Mouse (Mus musculus) limb, embryonic 14.5 days (tissue): Measurements from ENCODE around the gene Gm20388. TPM values are rescaled to one million over a fixed set of nuclear protein-coding genes. Genes with fewer than 3 reads are reported as not detected.
A peak's percentile ranks its signal among the peaks of the same experiment; 100 is the strongest.

Experiments used
- ATAC-seq: fragments of 200-750 bp; cut with Nextera tagmentation; 2 replicates; pipeline ENCODE4 v1.8.0; 2017; ENCODE audit warnings: low read depth, moderate number of reproducible peaks, moderate TSS enrichment; ENCODE audit not compliant: low FRiP score
- DNase-seq: peaks from one replicate; pipeline ENCODE4 v3.0.0-alpha.2; 2015; ENCODE audit warnings: low spot score
- H3K27ac ChIP-seq: fragments of 300-500 bp; sonication (generic); replicated peaks from 2 replicates; pipeline ENCODE4 v1.5.1; 2014; ENCODE audit warnings: low read depth, mild to moderate bottlenecking, low read length, moderate library complexity, mixed read lengths
- H3K27me3 ChIP-seq: fragments of 300-500 bp; sonication (generic); 2 replicates; pipeline ENCODE4 v1.6.1; 2014; ENCODE audit warnings: low read length, mixed read lengths; ENCODE audit not compliant: control insufficient read depth, insufficient read depth
- H3K36me3 ChIP-seq: fragments of 300-500 bp; sonication (generic); 2 replicates; pipeline ENCODE4 v1.6.1; 2014; ENCODE audit warnings: mild to moderate bottlenecking, low read length, moderate library complexity, mixed read lengths; ENCODE audit not compliant: control insufficient read depth, insufficient read depth
- H3K4me1 ChIP-seq: fragments of 300-500 bp; sonication (generic); 2 replicates; pipeline ENCODE4 v1.6.1; 2014; ENCODE audit warnings: antibody characterized with exemption, low read length, mixed read lengths; ENCODE audit not compliant: control insufficient read depth, insufficient read depth
- H3K4me2 ChIP-seq: fragments of 300-500 bp; sonication (generic); replicated peaks from 2 replicates; pipeline ENCODE4 v1.6.1; 2014; ENCODE audit warnings: low read depth, mild to moderate bottlenecking, low read length, moderate library complexity; ENCODE audit not compliant: severe bottlenecking
- H3K4me3 ChIP-seq: fragments of 300-500 bp; sonication (generic); replicated peaks from 2 replicates; pipeline ENCODE4 v1.5.1; 2014; ENCODE audit warnings: low read length
- H3K9ac ChIP-seq: fragments of 300-500 bp; sonication (generic); 2 replicates; pipeline ENCODE4 v1.6.1; 2014; ENCODE audit warnings: mild to moderate bottlenecking, low read depth, low read length, moderate library complexity; ENCODE audit not compliant: severe bottlenecking
- H3K9me3 ChIP-seq: fragments of 300-500 bp; sonication (generic); 2 replicates; pipeline ENCODE4 v1.6.1; 2016; ENCODE audit warnings: low read length; ENCODE audit not compliant: control insufficient read depth
- POLR2A ChIP-seq: fragments of 200-500 bp; IDR thresholded peaks from 2 replicates; pipeline ENCODE4 v1.8.0; 2012; ENCODE audit warnings: inconsistent platforms, mild to moderate bottlenecking, moderate library complexity, borderline replicate concordance; ENCODE audit not compliant: insufficient read depth, insufficient read length; ENCODE audit errors: extremely low read depth
- WGBS: fragments of 180-500 bp; shearing (Covaris S2); extraction: QIAGEN DNeasy Blood & Tissue Kit; methylation state at CpG from one replicate; pipeline ENCODE4 v1.1.7; 2014; 5-methylcytosine and 5-hydroxymethylcytosine counted together
- polyA plus RNA-seq, 2 experiments: library from polyadenylated mRNA; depleted of rRNA in 1 of 2; stranded (reverse) in 1 of 2; unstranded in 1 of 2; fragments of >200 nt; fragmentation: Nextera tagmentation in 1 of 2; extraction: Ambion mirVana in 1 of 2; gene quantifications; 2 replicates each; pipeline versions ENCODE4 v1.2.1 to v1.2.3; 2012 to 2014

Gm20388 gene
- polyA plus RNA-seq, 2 experiments = 1.9 to 49.9 TPM

DNA sequence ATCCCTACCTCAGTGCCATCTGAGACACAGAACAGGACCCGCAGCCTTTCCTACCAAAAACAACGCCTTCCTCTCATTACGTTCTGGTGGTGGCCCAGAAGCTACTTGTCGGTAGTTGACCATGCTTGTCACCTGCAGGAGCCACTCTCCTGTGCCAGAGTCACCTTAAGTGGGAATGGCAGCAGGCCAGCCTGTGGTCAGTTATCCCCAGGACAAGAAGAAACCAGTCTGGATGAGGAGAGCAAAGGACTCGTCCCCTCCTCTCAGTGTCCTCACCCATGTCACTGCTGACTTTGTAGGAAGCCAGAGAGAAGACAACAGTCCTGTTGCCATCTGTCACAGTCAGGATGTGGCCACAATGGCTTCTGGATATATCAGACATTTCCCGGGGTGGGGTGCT is 2906.3 kb downstream of the Gm20388 start:
- H3K27ac ChIP-seq = no peak overlapping the region
- WGBS = 95% methylated on average over 6 of the region's 6 CpGs
- no peaks in the 10 kb centered on the region for H3K27me3 ChIP-seq
- no peak overlapping the region for H3K4me2 ChIP-seq
- no peaks in the 10 kb centered on the region for H3K9me3 ChIP-seq
- no peak overlapping the region for H3K4me3 ChIP-seq
- no peak for ATAC-seq
- TF ChIP-seq POLR2A = no peak
- peaks cover 30% of the 10 kb centered on the region for H3K36me3 ChIP-seq
- no peaks in the 10 kb centered on the region for H3K4me1 ChIP-seq
- DNase-seq = no peak
- 0 out of 2 replicates have a peak overlapping the region, but pooled peaks have one; percentile 4 for H3K9ac ChIP-seq

DNA sequence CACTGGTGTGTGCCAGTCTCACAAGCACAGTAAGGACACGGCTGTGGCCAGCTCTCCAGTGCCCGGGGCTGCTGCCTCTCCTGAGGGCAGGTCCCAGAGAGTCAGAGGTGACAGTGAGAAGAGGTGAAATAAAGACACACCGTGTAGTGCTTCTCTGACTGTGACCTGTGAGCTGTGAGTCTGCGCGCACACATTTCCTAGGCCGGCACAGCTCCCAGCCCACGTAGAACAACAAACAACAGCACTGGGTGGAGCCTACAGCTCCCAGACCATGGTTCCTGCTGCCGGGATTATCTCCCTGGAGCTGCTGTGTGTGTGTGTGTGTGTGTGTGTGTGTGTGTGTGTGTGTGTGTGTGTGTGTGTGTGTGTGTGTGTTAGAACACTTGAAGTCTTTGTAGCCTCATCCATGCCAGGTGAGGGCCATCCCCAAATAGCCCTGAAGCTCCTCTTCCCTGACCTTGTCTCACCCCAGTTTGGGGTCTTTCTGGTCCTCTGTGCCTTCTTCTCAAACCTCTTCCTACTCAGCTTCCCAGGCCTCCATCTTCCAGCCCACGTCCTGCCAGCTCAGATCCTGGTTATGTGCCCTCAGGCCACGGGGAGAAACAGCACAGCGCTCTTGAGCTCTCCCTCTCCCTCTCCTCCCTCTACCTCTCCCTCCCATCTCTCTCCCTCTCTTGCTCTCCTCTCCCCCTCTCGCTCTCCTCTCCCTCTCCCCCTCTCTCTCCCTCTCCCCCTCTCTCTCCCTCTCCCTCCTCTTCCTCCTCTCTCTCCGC is 2907.3 kb downstream of the Gm20388 start:
- Histone ChIP-seq H3K27ac (no peak overlapping the region), H3K9ac (0 out of 2 replicates have a peak overlapping the region, but pooled peaks have one; percentile 4), H3K4me2 (no peak overlapping the region), H3K4me1 (no peaks in the 10 kb centered on the region), H3K9me3 (no peaks in the 10 kb centered on the region), H3K36me3 (peaks cover 23% of the 10 kb centered on the region), H3K27me3 (no peaks in the 10 kb centered on the region), H3K4me3 (no peak overlapping the region)
- WGBS = 59% methylated on average over 12 of the region's 13 CpGs
- TF ChIP-seq POLR2A = no peak
- DNase-seq (no peak), ATAC-seq (no peak)

GRCm38 (mm10) chr8:122819776-122820175 is 2909.1 kb downstream of the Gm20388 start:
- Histone ChIP-seq H3K27me3 (no peaks in the 10 kb centered on the region), H3K27ac (no peak overlapping the region), H3K4me2 (no peak overlapping the region), H3K9ac (no peak overlapping the region), H3K9me3 (no peaks in the 10 kb centered on the region), H3K36me3 (peaks cover 9% of the 10 kb centered on the region), H3K4me1 (peaks cover 3% of the 10 kb centered on the region; the same call in 1 of the 2 replicates), H3K4me3 (no peak overlapping the region)
- TF ChIP-seq POLR2A = no peak
- 59% methylated on average over 11 of the region's 11 CpGs for WGBS
- ATAC-seq (no peak), DNase-seq (no peak)

- WGBS = 10% methylated on average over 5 of the region's 5 CpGs
- TF ChIP-seq POLR2A = no peak
- Histone ChIP-seq H3K4me2 (no peak overlapping the region), H3K9me3 (no peaks in the 10 kb centered on the region), H3K36me3 (no peaks in the 10 kb centered on the region), H3K27ac (0 out of 2 replicates have a peak overlapping the region, but pooled peaks have one; percentile 13), H3K4me3 (no peak overlapping the region), H3K9ac (peak overlapping the region; percentile 16; the same call in 1 of the 2 replicates), H3K27me3 (no peaks in the 10 kb centered on the region), H3K4me1 (peaks cover 3% of the 10 kb centered on the region; the same call in 1 of the 2 replicates)
- DNase-seq = no peak
- no peak for ATAC-seq
These were observed 2913.9 kb downstream of the Gm20388 start for GRCm38 (mm10) chr8:122824571-122824970.

DNA sequence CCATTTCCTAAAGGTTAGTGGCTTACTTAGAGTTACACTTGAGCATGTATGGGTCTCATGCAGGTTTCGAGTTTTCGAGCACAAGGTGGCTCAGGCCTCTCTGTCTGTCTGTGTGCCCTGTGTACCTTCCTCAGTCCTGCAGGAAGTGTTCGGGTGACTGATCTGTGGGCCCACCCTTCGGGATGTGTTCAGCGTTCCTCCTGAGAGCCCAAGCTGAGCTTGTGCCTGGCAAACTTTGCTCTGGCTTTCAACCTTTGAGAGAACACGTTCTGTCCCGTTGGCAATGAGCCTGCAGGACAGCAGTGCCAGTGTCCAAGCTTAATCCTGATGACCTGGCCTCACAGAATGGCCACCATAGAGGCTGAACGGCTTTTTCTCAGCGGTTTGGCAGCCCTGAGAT is 2914.3 kb downstream of the Gm20388 start:
- TF ChIP-seq POLR2A = no peak
- Histone ChIP-seq H3K4me1 (peaks cover 3% of the 10 kb centered on the region; the same call in 1 of the 2 replicates), H3K27me3 (no peaks in the 10 kb centered on the region), H3K9me3 (no peaks in the 10 kb centered on the region), H3K4me2 (no peak overlapping the region), H3K36me3 (no peaks in the 10 kb centered on the region), H3K9ac (peak overlapping the region; percentile 16; the same call in 1 of the 2 replicates), H3K27ac (no peak overlapping the region), H3K4me3 (no peak overlapping the region)
- ATAC-seq = no peak
- DNase-seq = no peak
- WGBS = 65% methylated on average over 9 of the region's 9 CpGs
